Mouse (Mus musculus) cerebellum, adult 11 months (tissue): ENCODE data around the gene Gcsh.

Experiments
- DNase-seq: peaks from one replicate; pipeline ENCODE4 v3.0.0; 2022

The Gcsh gene

DNA sequence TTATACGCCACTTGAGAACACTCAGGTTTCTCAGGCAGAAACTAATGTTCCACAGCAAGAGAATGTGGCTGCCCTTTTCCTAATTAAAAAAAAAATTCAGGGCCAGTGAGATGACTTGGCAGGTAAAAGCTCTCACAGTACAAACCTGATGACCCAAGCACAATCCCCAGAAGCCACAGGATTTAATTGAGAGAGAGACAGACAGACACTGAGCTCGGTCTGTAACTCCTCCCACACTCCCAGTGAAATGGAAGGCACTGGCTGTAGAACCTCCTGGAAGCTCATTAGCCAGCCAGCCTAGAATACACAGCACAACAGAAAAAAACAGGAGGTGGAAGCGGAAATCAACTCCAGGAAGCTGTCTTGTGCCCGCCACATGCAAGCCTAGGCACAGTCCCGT, 17.7 kb downstream of the Gcsh start:
- no peak for DNase-seq

GRCm38 (mm10) chr8:116975066-116975465, 18.3 kb downstream of the Gcsh start:
- DNase-seq = no peak

DNA sequence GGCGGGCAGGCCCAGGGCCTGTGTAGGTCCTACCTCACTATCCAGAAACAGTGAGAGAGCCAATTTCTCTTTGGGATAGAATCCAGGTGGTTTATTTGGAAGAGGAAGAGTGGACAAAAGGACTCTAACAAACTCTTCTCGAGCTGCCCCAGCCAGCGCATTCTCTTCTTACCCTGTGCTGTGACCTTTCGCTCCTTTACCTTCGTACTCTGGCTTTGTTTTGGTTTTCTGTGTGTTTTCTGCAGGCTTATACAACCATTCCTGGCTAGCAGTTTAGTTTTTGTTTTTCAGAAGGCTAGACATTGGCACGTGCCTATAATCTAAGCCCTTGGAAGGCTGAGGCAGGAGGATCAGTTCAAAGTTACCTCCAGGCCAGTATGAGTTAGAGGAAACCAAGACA, 23.8 kb downstream of the Gcsh start:
- DNase-seq = no peak

DNA sequence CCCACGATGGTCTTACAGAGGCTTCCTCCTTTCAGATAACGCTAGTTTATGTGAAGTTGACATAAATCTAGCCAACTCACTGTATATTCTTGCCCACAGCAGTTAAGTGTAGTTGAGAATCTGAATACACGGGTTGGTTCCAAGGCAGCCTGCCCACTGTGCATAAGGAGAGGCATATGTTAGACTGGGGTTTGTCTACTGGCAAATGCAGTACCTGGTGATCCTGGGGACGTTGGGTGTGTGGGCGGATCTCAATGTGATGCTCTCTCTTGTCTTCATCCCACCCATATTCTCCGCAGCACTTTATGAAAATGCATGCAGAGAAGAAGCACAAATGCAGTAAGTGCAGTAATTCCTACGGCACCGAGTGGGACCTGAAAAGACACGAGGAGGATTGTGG, 38.9 kb downstream of the Gcsh start:
- DNase-seq = no peak

GRCm38 (mm10) chr8:116952428-116952827, 40.9 kb downstream of the Gcsh start:
- DNase-seq = no peak

DNA sequence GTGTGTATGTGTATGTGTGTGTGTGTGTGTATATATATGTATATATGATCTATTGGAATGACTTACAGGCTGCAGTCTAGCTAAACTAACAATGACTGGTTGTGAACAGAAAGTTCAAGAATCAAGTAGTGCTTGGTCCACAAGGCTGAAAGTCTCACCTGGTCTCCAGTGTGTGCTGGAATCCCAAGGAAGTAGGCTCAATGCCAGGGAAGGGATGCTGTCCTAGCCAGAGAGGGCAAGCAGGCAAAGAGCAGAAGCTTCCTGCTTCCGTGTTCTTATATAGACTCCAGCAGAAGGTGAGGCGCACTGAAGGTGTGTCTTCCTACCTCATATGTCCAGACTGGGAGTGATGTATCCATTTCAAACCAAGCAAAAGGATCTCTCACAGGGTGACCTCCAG, 41.6 kb downstream of the Gcsh start:
- no peak for DNase-seq

GRCm38 (mm10) chr8:116951369-116951768, 42.0 kb downstream of the Gcsh start:
- no peak for DNase-seq

GRCm38 (mm10) chr8:116947589-116947988, 45.7 kb downstream of the Gcsh start:
- DNase-seq = no peak

DNA sequence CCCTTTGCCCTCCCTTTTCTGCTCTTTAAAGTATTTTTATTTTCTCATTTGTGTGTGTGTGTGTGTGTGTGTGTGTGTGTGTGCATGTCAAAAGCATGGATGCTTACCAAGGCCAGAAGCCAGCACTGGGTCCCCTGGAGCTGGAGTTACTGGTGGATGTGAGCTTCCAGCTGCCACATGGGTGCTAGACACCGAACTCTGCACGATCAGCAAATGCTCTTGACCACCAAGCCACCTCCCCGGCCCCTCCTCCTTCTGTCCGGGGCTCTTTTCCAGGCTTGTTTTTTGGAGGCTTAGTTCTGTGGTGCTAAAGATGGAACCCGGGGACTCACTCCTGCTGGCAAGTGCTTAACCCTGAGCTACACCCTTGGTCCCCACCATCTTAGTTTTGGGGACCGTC, 46.5 kb downstream of the Gcsh start:
- DNase-seq = no peak

DNA sequence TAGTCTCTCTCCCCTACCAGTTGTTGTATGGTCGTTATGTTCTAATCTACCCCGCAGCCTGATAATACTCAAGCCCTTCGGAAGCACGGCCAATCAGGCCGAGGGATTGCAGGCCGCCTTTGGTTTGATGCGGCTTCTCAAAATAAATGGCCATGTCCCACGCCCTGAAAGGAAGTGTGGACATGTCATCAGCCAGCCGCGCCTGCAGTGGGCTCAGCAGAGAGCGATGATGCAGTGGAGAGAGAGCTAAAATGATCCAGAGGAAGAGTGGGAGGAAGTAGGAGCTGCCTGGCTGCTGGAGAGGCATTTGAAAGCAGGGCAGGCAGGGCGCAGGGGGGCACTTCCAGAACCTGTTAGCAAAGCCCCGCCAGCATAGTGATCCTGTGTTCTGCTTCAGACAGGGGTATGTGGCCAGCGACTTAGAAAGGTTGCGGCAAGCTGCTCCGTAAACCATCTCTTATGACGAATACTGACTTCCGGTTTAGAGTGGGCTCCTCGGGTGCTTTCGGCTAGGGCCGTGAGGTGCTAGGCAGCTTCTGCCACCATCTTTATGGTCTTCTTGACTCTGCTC, 47.0 kb downstream of the Gcsh start:
- no peak for DNase-seq

- no peak for DNase-seq
These were observed 48.0 kb downstream of the Gcsh start for GRCm38 (mm10) chr8:116945169-116945910.

DNA sequence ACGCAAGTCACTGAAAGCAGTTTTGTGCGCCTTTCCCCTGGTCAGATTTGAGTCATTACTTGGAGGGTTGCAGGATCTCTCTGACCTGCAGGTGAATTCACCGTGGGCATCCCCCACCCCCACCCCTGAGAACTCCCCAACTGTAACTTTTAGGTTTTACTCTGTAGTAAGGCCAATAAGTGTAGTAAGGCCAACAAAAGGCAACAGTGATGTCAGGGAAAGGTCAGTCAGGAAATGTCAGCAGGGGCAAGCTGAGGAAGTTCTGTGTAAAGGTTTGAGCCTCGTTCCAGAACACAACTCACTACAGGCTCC, 49.0 kb downstream of the Gcsh start:
- DNase-seq = no peak

DNA sequence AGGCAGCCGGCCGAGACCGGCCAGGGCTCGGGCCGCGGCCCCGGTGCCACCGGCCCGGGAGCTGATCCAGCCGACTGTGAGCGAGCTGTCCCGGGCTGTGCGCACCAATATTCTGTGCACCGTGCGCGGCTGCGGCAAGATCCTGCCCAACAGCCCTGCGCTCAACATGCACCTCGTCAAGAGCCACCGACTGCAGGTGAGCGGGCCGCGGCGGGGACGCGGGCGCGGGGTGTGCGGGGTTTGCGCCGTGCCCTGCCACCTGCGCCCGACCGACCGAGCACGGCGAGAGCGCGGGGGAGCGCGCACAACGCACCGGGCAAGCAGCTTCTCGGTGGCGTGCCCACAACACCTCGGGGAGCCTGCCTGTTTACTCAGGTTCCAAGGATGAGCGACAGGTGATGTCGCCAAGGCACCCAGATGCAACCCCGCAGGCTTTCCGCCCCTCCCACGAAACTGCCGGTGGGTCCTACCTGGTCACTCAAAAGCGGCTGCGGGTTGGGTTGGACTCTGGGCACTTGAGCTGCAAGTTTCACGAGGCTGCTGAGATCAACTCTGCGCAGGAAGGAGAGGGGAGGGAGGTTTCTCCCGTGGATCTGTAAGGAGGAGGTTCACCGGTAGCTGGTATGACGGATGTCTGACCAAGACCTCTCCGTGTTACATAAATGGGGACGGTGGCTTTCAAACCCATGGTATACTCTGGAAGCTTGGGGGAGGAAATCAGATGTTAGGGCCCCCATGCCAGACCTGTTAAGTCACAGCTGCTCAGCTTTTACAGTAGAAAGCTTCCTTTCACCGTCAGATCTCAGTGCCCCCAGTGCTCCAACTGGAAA, 49.6 kb downstream of the Gcsh start:
- peak; percentile 44 for DNase-seq

GRCm38 (mm10) chr8:116943161-116943554, 50.2 kb downstream of the Gcsh start, which contains the start of gene Atmin:
Gene Atmin, plus strand, starts transcription at chr8:116943393.
- peak; percentile 87 for DNase-seq

DNA sequence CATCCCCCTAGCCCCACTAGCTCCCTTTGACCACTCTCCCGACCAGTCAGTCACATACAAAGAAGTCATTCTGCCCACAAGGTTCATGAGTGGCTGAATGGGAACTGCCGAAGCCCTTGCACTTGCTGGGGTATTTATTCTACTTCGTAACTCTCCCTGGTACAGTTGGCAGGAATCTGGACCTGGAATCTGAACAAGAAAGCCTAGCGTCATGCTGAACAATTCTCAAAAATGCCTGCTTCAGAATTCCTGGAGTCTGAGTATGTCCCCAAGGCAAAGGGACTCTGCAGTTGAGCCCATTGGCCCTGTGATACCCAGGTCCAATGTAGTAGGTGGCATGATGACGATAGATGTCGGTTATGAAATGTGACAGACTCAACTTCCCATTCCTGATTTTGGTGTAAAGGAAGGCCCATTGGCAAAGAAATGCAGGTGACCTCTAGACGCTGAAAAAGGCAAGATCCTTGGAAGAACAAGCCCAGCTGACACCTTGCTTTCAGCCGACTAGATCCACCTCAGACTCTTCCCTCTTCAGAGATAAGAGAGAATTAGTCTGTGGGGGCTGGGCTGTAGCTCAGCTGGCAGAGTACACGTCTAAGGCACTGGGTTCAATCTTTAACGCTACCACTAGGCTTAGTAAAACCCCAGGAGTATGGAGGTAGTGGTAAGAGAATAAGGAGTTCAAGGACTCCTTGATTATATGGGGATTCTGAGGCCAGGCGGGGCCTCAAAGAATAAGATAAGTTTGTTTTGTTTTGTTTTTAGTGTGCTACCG, 50.9 kb downstream of the Gcsh start:
- no peak for DNase-seq

- no peak for DNase-seq
These were observed 57.8 kb downstream of the Gcsh start for GRCm38 (mm10) chr8:116935506-116935905.

DNA sequence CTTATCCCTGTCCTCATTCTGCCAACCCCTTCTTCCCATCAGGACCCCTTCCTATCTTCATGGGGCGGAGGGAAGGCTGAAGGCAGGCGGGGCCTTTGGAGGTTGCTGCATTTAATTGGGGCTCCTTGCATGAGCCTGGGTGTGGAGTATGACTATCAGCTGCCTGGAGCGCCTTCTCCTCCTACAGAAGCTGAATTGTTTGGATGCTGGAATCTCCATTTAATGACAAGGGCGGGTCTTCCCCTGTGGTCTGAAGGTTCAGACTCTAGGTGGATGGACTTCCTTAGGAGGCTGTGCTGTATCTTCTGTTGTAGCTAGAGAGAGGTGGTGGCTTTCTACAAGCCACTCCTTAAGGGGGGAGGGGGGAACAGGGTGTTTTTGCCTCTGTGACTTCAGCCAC, 58.4 kb downstream of the Gcsh start:
- no peak for DNase-seq
